Mouse (Mus musculus): ENCODE results near the gene Nphp1.

DNA sequence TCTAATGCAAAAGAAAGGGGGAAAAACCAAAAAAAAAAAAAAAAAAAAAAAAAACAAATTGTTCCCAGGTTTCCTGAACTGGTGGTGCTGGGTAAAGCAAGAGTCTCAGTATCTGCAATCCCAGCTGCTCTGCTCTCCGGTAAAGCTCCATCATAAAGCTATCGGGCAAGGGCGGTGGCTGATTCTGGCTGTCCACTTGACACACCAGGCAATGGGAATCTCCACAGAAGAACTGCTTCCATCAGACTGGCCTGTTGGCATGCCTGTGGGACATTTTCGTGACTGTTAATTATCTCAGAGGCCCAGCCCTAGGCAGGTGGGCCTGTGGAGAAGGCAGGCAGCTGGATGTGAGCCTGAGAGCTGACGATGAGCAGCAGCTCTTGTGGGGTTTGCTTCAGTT lies 10.2 kb downstream of the Nphp1 start:
- TF ChIP-seq CTCF (IDR thresholded peaks at IDR 0.05) (no peak), EP300 (IDR thresholded peaks at IDR 0.05) (no peak)
